Mouse (Mus musculus) ZHBTc4 (cell line): ENCODE results near the gene Ascc2.

Source experiments
- DNase-seq: peaks from one replicate; pipeline ENCODE4 v3.0.0-alpha.2; 2011; ENCODE audit warnings: low read depth, low spot score

The Ascc2 gene

GRCm38 (mm10) chr11:4637534-4638234 lies at the start of gene Ascc2:
Gene Ascc2 (plus strand): TSS chr11:4637747.
- DNase-seq, result peak; percentile 98

- no peak for DNase-seq
These were observed 45.7 kb upstream of the Ascc2 start for GRCm38 (mm10) chr11:4591811-4592210.

GRCm38 (mm10) chr11:4593491-4593848 lies 44.1 kb upstream of the Ascc2 start:
- no peak for DNase-seq

GRCm38 (mm10) chr11:4593849-4594607 lies 43.5 kb upstream of the Ascc2 start:
- no peak for DNase-seq

GRCm38 (mm10) chr11:4594608-4595500 lies 42.7 kb upstream of the Ascc2 start, which contains the start of gene Mtmr3:
Gene Mtmr3 (minus strand): TSS chr11:4594863.
- DNase-seq, result peak; percentile 98

GRCm38 (mm10) chr11:4598411-4598810 lies 39.1 kb upstream of the Ascc2 start:
- no peak for DNase-seq

- no peak for DNase-seq
These were observed 37.6 kb upstream of the Ascc2 start for GRCm38 (mm10) chr11:4599916-4600315.

GRCm38 (mm10) chr11:4601890-4602289 lies 35.7 kb upstream of the Ascc2 start:
- no peak for DNase-seq

GRCm38 (mm10) chr11:4602691-4603441 lies 34.7 kb upstream of the Ascc2 start:
- DNase-seq, result peak; percentile 15

GRCm38 (mm10) chr11:4604441-4604840 lies 33.1 kb upstream of the Ascc2 start:
- peak; percentile 24 for DNase-seq

- DNase-seq, result peak; percentile 97
These were observed 32.1 kb upstream of the Ascc2 start for GRCm38 (mm10) chr11:4605414-4605813.

- no peak for DNase-seq
These were observed 31.0 kb upstream of the Ascc2 start for GRCm38 (mm10) chr11:4606541-4606940.

GRCm38 (mm10) chr11:4611904-4612303 lies 25.6 kb upstream of the Ascc2 start:
- DNase-seq, result no peak

- no peak for DNase-seq
These were observed 17.5 kb upstream of the Ascc2 start, which contains the start of gene Gm11032 for GRCm38 (mm10) chr11:4620017-4620485. Gene Gm11032 (plus strand): TSS chr11:4620067.

GRCm38 (mm10) chr11:4620501-4621108 lies 16.9 kb upstream of the Ascc2 start:
- DNase-seq, result no peak

GRCm38 (mm10) chr11:4621866-4622265 lies 15.7 kb upstream of the Ascc2 start:
- no peak for DNase-seq

- DNase-seq, result no peak
These were observed 15.0 kb upstream of the Ascc2 start for GRCm38 (mm10) chr11:4622442-4622986.

GRCm38 (mm10) chr11:4622997-4623396 lies 14.6 kb upstream of the Ascc2 start:
- peak; percentile 80 for DNase-seq

- no peak for DNase-seq
These were observed 11.6 kb upstream of the Ascc2 start for GRCm38 (mm10) chr11:4625931-4626330.

GRCm38 (mm10) chr11:4627636-4628035 lies 9.9 kb upstream of the Ascc2 start:
- no peak for DNase-seq
